Mouse (Mus musculus) stomach, postnatal 0 days (tissue): Measurements from ENCODE around the gene Vav2.

Experiments
- CTCF ChIP-seq: IDR thresholded peaks from 2 replicates; pipeline ENCODE4 v1.5.1; 2016; ENCODE audit warnings: antibody characterized with exemption, low read depth, mild to moderate bottlenecking, moderate library complexity
- EP300 ChIP-seq: optimal IDR thresholded peaks from 2 replicates; pipeline ENCODE3; 2016; ENCODE audit warnings: antibody characterized with exemption

- TF ChIP-seq EP300 (no peak), CTCF (peak; percentile 29; the same call in 1 of the 2 replicates)
Observed at GRCm38 (mm10) chr2:27426855-27427457, at the start of gene Vav2.
